Mouse (Mus musculus): ENCODE results near the gene Arhgef5. TPM values are rescaled to one million over a fixed set of nuclear protein-coding genes. Genes with fewer than 3 reads are reported as not detected.

Gene Arhgef5
- polyA plus RNA-seq, 1 experiment from 2014 or later: 7.0 TPM

Other genes with a start within 250 kb of the Arhgef5 start
- gene Olfr441, start 159.2 kb upstream of the Arhgef5 start, polyA plus RNA-seq (2015; fragmentation: Nextera tagmentation; extraction: Ambion mirVana): not detected in 2 replicates
- not detected in 2 replicates for gene Olfr237-ps1, start 119.0 kb upstream of the Arhgef5 start, polyA plus RNA-seq (2015; fragmentation: Nextera tagmentation; extraction: Ambion mirVana)
- not detected in 2 replicates for gene Olfr437, start 102.3 kb upstream of the Arhgef5 start, polyA plus RNA-seq (2015; fragmentation: Nextera tagmentation; extraction: Ambion mirVana)
- not detected in 2 replicates for gene Olfr13, start 93.4 kb upstream of the Arhgef5 start, polyA plus RNA-seq (2015; fragmentation: Nextera tagmentation; extraction: Ambion mirVana)
- gene Olfr435, start 68.4 kb upstream of the Arhgef5 start, polyA plus RNA-seq (2015; fragmentation: Nextera tagmentation; extraction: Ambion mirVana): not detected in 2 replicates
- not detected in 2 replicates for gene Olfr434, start 52.6 kb upstream of the Arhgef5 start, polyA plus RNA-seq (2015; fragmentation: Nextera tagmentation; extraction: Ambion mirVana)
- gene Olfr47, start 34.1 kb upstream of the Arhgef5 start, polyA plus RNA-seq (2015; fragmentation: Nextera tagmentation; extraction: Ambion mirVana): not detected in 2 replicates
- gene Nobox, start 44.0 kb downstream of the Arhgef5 start, polyA plus RNA-seq (2015; fragmentation: Nextera tagmentation; extraction: Ambion mirVana): 0.09 TPM in 1 of 2 replicates, not detected in the other